Mouse (Mus musculus) liver, embryonic 14.5 days (tissue): ENCODE measurements around the gene Cdh12. TPM values are rescaled to one million over a fixed set of nuclear protein-coding genes. Genes with fewer than 3 reads are reported as not detected.

Experiments used
- ATAC-seq: fragments of 200-750 bp; cut with Nextera tagmentation; 2 replicates; pipeline ENCODE4 v1.8.0; 2017; ENCODE audit warnings: moderate number of reproducible peaks, mild to moderate bottlenecking, moderate library complexity; ENCODE audit not compliant: insufficient read depth
- DNase-seq, 3 experiments: peaks; one replicate each; pipeline ENCODE4 v3.0.0-alpha.2; 2012 to 2013; ENCODE audit warnings: low read depth in 3 of 3, low spot score in 3 of 3
- H3K27ac ChIP-seq: fragments of 300-500 bp; sonication (generic); 2 replicates; pipeline ENCODE4 v1.5.1; 2014; ENCODE audit warnings: moderate library complexity, mild to moderate bottlenecking, control low read depth, inconsistent platforms
- H3K27me3 ChIP-seq: fragments of 300-500 bp; sonication (generic); 2 replicates; pipeline ENCODE4 v1.6.1; 2014; ENCODE audit warnings: mild to moderate bottlenecking, low read length, moderate library complexity; ENCODE audit not compliant: control insufficient read depth, insufficient read depth
- H3K36me3 ChIP-seq: fragments of 300-500 bp; sonication (generic); replicated peaks from 2 replicates; pipeline ENCODE4 v1.6.1; 2014; ENCODE audit warnings: low read depth; ENCODE audit not compliant: control insufficient read depth, insufficient read depth
- H3K4me1 ChIP-seq, 2 experiments: fragments of 200-500 bp in 1 of 2; fragments of 300-500 bp in 1 of 2; sonication (generic) in 1 of 2; replicated peaks; 2 replicates each; pipeline ENCODE4 v1.6.1; 2012 to 2014; ENCODE audit warnings: antibody characterized with exemption in 1 of 2, inconsistent platforms in 1 of 2, low read length in 1 of 2; ENCODE audit not compliant: control insufficient read depth in 2 of 2, insufficient read depth in 2 of 2
- H3K4me2 ChIP-seq: fragments of 300-500 bp; sonication (generic); 2 replicates; pipeline ENCODE4 v1.6.1; 2014; ENCODE audit warnings: low read depth, mild to moderate bottlenecking, control low read depth, moderate library complexity
- H3K4me3 ChIP-seq, 2 experiments: fragments of 200-500 bp in 1 of 2; fragments of 300-500 bp in 1 of 2; sonication (generic) in 1 of 2; 2 replicates each; pipeline ENCODE4 v1.5.1; 2012 to 2014; ENCODE audit warnings: low read depth in 2 of 2, low read length in 2 of 2, mild to moderate bottlenecking in 2 of 2, control low read depth in 1 of 2, inconsistent platforms in 1 of 2, moderate library complexity in 1 of 2; ENCODE audit not compliant: insufficient read depth in 1 of 2
- H3K9ac ChIP-seq: fragments of 300-500 bp; sonication (generic); replicated peaks from 2 replicates; pipeline ENCODE4 v1.6.1; 2014; ENCODE audit warnings: mild to moderate bottlenecking, control low read depth, moderate library complexity
- H3K9me3 ChIP-seq: fragments of 300-500 bp; sonication (generic); 2 replicates; pipeline ENCODE4 v1.6.1; 2016; ENCODE audit warnings: low read length, mixed read lengths; ENCODE audit not compliant: control insufficient read depth
- CTCF ChIP-seq: IDR thresholded peaks from 2 replicates; pipeline ENCODE4 v1.5.1; 2016; ENCODE audit warnings: antibody characterized with exemption, low read depth, control low read depth
- EP300 ChIP-seq: IDR thresholded peaks from 2 replicates; pipeline ENCODE4 v1.6.1; 2016; ENCODE audit warnings: antibody characterized with exemption, low read depth
- WGBS: fragments of 180-500 bp; shearing (Covaris S2); extraction: QIAGEN DNeasy Blood & Tissue Kit; methylation state at CpG from one replicate; pipeline ENCODE4 v1.1.7; 2014; ENCODE audit not compliant: insufficient replicate concordance; 5-methylcytosine and 5-hydroxymethylcytosine counted together
- polyA plus RNA-seq, 2 experiments: library from polyadenylated mRNA; depleted of rRNA in 1 of 2; stranded (reverse) in 1 of 2; unstranded in 1 of 2; fragments of >200 nt; fragmentation: Nextera tagmentation in 1 of 2; extraction: Ambion mirVana in 1 of 2; gene quantifications; 2 replicates each; pipeline versions ENCODE4 v1.2.1 to v1.2.3; 2012 to 2014

The Cdh12 gene
- polyA plus RNA-seq, 2 experiments, result not detected

DNA sequence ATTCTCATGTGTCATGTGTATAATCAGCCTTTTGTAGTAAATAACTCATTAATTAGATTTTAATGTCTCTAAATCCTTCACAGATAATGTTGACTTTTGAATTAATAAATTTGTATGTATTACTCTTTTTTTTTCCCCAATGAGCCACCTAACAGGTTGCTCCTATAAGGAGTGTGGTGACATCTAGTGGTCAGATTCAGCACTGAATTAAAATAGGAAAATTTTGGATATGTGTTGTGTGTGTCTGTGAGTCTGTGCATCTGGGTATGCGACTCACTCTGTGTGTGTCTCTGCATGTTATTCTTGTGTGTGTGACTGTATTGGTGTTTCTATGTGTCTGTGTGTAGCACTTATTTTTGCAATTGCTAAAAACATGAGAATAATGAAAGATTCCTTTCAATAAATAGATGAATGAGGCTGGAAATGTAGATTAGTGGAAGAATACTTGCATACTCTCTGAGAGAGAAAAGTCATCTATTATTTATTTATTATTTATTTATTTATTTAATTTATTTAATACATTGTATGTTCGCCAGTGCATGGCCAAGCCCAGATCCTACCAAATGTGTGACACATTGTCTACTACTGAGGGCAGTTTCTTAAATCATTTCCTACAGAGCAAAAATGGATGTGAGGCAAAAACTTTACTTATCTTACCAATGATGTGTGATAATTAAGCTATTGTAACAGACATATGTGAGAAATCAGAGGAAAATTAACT is 958.4 kb downstream of the Cdh12 start:
- H3K4me3 ChIP-seq, result no peak overlapping the region
- ATAC-seq (no peak), DNase-seq (peak in 1 of 3 experiments; percentile 6)
- H3K27me3 ChIP-seq, result no peaks in the 10 kb centered on the region
- no peak overlapping the region for H3K4me2 ChIP-seq
- no peak overlapping the region for H3K27ac ChIP-seq
- H3K36me3 ChIP-seq, result no peaks in the 10 kb centered on the region
- H3K4me1 ChIP-seq, result no peaks in the 10 kb centered on the region
- no peak overlapping the region for H3K9ac ChIP-seq
- 51% methylated on average over 2 of the region's 2 CpGs for WGBS
- TF ChIP-seq EP300 (no peak), CTCF (peak; percentile 40; the same call in 1 of the 2 replicates)
- no peaks in the 10 kb centered on the region for H3K9me3 ChIP-seq

DNA sequence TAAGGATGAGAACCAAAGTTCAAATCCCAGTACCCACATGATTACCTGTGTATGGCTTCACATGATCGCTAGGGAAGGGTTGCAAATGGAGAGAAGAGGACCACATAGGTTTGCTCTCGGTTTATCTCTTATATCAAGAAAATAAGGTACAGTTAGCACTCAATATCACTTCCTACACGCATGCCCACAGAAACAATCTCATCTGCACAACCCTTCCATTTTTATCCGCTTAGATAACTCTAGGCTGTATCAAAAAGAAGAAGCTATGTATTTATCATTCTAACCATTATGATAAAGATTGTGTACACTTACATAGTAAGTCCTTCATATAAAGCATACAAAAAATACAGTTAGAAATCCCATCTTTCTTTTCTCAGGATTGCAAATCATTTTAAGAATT is 988.3 kb downstream of the Cdh12 start:
- ATAC-seq, result no peak
- no peak overlapping the region for H3K4me2 ChIP-seq
- TF ChIP-seq EP300 (no peak), CTCF (no peak)
- no peaks in the 10 kb centered on the region for H3K36me3 ChIP-seq
- no peak overlapping the region for H3K27ac ChIP-seq
- no peak overlapping the region for H3K9ac ChIP-seq
- WGBS, result 53% methylated on average over 4 of the region's 4 CpGs
- no peaks in the 10 kb centered on the region for H3K9me3 ChIP-seq
- H3K27me3 ChIP-seq, result no peaks in the 10 kb centered on the region
- no peak for DNase-seq
- no peaks in the 10 kb centered on the region for H3K4me1 ChIP-seq
- no peak overlapping the region for H3K4me3 ChIP-seq

DNA sequence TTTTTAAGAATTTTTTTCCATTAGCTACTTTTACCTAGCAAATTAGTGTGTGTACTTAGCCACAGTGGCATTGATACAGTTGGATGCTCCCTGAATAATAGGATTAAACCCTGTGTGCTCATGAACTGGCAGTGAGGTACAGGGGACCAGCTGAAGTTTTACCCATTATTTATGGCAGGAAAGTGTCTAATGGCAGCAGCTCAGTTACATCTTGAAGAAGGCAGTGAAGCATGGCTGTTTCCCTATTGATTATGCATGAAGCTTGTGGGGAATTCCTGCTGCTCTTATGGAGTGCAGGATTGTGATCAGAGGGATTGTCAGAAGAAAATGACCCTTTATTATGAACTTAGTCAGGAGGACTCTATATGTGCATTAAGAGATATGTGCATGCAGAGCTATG is 988.9 kb downstream of the Cdh12 start:
- Histone ChIP-seq H3K36me3 (no peaks in the 10 kb centered on the region), H3K4me3 (no peak overlapping the region), H3K27me3 (no peaks in the 10 kb centered on the region), H3K9ac (no peak overlapping the region), H3K9me3 (no peaks in the 10 kb centered on the region), H3K4me2 (no peak overlapping the region), H3K4me1 (no peaks in the 10 kb centered on the region), H3K27ac (no peak overlapping the region)
- DNase-seq (no peak), ATAC-seq (no peak)
- TF ChIP-seq CTCF, result no peak
- TF ChIP-seq EP300, result no peak

DNA sequence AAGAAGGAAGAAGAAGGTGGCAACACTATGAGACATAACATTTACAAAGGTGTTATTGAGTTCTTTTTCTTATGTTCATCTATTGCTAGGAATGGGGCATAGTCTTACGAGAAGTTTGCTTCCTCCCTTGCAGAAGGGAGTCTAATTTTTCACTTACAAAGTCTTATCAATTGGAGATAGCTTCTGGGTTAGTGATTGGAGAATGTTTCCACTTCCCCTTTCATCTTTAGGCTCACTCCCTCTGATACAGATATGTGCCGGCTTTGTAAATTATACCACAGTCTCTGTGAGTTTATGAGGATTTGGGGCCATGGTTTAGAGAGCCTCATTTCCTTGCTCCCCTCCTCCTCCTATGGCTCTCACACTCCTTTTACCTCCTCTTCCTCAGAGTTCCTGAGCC is 1009.0 kb downstream of the Cdh12 start:
- Histone ChIP-seq H3K4me2 (no peak overlapping the region), H3K4me3 (no peak overlapping the region), H3K27ac (no peak overlapping the region), H3K4me1 (no peaks in the 10 kb centered on the region), H3K27me3 (no peaks in the 10 kb centered on the region), H3K36me3 (no peaks in the 10 kb centered on the region), H3K9ac (no peak overlapping the region), H3K9me3 (no peaks in the 10 kb centered on the region)
- DNase-seq (no peak), ATAC-seq (no peak)
- 48% methylated on average over 2 of the region's 2 CpGs for WGBS
- TF ChIP-seq EP300, result no peak

DNA sequence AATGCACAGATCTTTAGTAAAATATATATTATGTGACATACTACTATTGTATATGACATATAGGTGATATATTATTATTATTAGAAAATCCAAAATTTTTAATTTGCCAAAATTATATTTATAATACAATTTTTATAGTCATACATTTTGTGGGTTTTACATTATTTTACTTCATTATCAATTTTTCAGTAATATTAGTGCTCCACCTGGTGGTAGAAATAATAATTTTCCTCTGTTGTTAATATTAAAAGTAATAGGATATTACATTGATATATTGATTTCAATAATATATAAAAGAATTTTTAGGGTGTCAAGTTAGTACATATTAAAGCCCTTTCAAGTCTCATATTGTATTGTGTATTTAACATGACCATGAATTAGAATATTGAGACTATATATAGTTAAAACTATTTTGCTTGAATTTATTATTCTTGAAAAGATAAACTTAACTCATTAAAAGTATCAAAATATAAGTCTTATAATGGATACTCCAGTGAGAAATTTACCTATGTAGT is 1070.3 kb downstream of the Cdh12 start:
- H3K27me3 ChIP-seq, result no peaks in the 10 kb centered on the region
- H3K9ac ChIP-seq, result no peak overlapping the region
- H3K4me3 ChIP-seq, result no peak overlapping the region
- no peak overlapping the region for H3K4me2 ChIP-seq
- H3K27ac ChIP-seq, result no peak overlapping the region
- TF ChIP-seq EP300 (no peak), CTCF (no peak)
- no peak for ATAC-seq
- no peak for DNase-seq
- no peaks in the 10 kb centered on the region for H3K4me1 ChIP-seq
- H3K9me3 ChIP-seq, result no peaks in the 10 kb centered on the region
- H3K36me3 ChIP-seq, result no peaks in the 10 kb centered on the region
